Mouse (Mus musculus) layer of hippocampus, postnatal 14 days (tissue): ENCODE results near the gene Ncam1. TPM values are rescaled to one million over a fixed set of nuclear protein-coding genes. Genes with fewer than 3 reads are reported as not detected.
A peak's percentile ranks its signal among the peaks of the same experiment; 100 is the strongest.

Source experiments
- DNase-seq, 2 experiments: peaks; one replicate each; pipeline ENCODE4 v3.0.0; 2021 to 2022; ENCODE audit warnings: low spot score in 2 of 2, mixed read lengths in 1 of 2
- long read RNA-seq, 2 experiments: library from polyadenylated mRNA; stranded (forward); transcript quantifications; one replicate each; pipeline ENCODE4 v2.0.0; 2021
- total RNA-seq, 2 experiments: library from RNA; stranded (reverse); gene quantifications; 2 replicates each; pipeline ENCODE4 v1.2.3; 2021

Gene Ncam1
- 100 to 1,000 TPM; 422 to 450 TPM for total RNA-seq
- long read RNA-seq, experiment 1, partial matches to known transcripts = 85 of 160 reads
- long read RNA-seq, experiment 1, other reads (novel, unspliced or antisense) = 74 of 160 reads
- long read RNA-seq, experiment 2, partial matches to known transcripts = 77 of 172 reads
- long read RNA-seq, experiment 2, other reads (novel, unspliced or antisense) = 93 of 172 reads

GRCm38 (mm10) chr9:49798806-49799205 is at the start of gene Ncam1:
TSS of gene Ncam1 (minus strand) at chr9:49798925.
- DNase-seq = peak; percentile 95 to 96

GRCm38 (mm10) chr9:49834013-49834412 is 35.3 kb upstream of the Ncam1 start:
- DNase-seq = peak in 1 of 2 experiments; percentile 8

DNA sequence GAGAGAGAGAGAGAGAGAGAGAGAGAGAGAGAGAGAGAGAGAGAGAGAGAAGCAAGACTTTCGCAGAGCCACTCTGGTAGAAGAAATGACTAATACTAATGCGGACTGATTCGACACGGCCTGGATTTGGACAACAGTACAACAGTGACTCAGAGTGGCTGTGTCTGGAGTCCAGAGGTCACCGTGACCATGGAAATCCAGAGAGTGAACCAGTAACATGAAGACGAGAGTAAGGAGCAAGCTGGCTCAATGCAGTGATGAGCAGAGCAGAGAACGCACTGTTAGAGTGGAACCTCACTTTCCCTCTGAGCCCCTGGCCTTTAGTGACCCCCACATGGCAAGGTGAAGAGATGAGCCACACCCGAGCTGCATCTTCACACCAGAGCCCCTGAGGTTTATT is 28.9 kb upstream of the Ncam1 start:
- DNase-seq = no peak

DNA sequence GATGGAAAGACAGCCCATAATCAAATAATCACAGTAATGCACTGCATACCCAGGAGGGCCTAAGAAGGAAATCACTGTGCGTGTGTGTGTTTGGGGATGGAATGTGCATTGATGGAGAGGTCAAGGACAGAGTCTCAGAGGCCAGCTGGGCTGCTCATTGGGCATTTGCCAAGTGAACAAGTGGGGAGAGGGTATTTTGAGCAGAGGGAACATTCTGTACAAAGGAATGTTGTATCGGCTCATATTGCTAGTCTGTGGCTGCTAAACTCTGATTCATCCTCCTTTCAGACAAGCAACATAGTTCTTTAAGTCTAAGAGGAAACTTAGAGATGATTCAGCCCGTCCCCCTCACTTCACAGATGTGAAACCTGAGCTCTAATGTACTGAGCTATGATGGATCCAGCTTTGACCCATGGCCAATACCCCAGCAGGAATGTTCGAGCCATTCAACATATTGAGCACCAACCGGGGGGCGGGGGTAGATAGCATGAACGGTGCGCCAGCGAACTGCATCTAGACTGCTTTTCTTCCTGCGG is 17.5 kb upstream of the Ncam1 start:
- DNase-seq = no peak

DNA sequence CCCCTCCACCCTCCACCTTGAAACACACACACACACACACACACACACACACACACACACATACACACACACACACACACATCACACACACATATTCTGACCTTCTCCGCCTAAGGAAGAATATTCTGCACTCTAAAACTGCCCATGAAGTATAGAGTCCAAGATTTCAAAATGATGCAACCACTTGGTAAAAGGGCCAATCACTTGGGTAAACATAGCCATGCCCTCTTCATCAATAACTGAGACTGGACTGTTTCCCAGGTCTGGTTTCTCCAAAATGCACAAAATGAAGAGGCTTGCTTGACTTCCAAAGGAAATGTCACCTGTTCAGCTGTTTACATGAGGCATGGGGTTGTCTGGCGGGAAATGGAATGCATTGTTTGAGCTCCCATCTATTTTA is 15.7 kb upstream of the Ncam1 start:
- DNase-seq = no peak

DNA sequence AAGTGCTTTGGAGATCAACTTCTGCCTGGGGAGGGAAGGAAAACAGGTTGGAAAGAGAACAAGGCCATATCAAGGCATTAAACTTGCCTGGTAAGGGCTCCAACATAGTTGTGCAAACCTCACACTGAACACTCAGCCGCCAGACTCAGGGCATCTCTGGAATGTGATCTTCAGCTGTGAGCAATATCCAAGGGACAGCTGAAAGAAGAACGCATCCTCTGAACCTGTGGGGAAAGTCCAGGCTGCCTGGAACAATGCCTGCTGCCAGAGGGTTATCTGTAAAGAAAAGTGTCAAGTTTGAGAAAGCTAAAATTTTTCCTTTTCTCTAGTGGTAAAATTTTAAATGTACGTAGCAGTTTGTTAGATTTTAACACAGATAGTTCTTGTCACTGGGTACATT is 4.5 kb upstream of the Ncam1 start:
- no peak for DNase-seq

- peak; percentile 82 to 83 for DNase-seq
Measured at GRCm38 (mm10) chr9:49797821-49798571, 729 bp downstream of the Ncam1 start.

GRCm38 (mm10) chr9:49797508-49797820 is 1.3 kb downstream of the Ncam1 start:
- no peak for DNase-seq

- DNase-seq = peak; percentile 86 to 89
Measured at GRCm38 (mm10) chr9:49796618-49797507, 1.9 kb downstream of the Ncam1 start.

DNA sequence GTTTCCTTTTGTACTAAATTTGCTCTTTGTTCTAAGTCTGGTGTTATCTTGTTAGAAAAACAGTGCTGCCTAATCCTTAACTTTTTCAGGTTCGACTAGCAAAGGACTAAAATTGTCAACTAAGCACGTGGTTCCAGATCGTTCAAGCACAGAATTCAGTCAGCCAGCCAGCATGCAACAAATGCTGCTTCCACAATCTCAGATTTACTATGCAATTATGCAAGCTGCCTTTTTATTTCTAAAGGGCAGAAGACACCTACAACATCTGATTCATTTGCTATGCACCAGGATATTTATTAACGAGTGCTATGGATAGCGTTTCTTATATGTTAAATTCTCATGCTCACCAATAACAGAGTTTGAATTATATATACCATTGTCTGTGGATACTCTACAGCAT is 2.8 kb downstream of the Ncam1 start:
- no peak for DNase-seq

- DNase-seq = no peak
Measured at GRCm38 (mm10) chr9:49793987-49794550, 4.7 kb downstream of the Ncam1 start.

GRCm38 (mm10) chr9:49793241-49793640 is 5.5 kb downstream of the Ncam1 start:
- DNase-seq = no peak

- DNase-seq = no peak
Measured at GRCm38 (mm10) chr9:49792646-49793045, 6.1 kb downstream of the Ncam1 start.

DNA sequence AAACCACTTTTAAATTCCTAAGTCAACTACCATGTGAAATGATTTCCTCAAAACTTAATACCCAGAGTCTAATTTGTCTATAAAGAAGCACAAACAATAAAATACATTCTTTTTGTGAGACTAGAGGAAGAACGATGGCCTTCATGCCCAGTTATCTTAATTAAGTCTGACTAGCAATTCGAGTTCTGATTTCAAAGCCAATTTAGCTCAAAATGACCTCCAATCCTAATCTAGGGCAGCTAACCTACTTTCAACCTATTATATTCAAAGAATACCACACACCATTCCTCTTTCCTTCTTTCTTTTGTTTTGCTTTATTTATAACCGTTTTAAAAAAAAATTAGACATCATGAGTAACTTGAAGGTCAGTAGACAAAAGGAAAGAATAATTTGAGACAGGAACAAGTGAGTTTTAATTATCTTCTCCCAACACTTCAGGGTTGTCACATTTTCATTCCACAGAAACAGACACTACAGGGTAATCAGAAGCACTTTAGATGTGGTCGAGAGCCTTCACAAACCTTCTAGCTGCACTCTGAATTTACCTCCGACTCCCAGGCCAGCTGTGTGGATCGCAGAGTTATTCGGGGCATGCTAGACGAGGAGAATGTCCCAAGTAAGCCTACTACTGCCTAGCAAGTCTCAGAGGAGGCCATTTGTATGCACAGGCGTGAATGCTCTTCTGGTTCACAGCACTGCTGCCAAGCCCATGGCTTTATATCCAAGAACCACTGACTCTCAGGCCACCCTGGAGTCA is 17.5 kb downstream of the Ncam1 start:
- DNase-seq = no peak

- DNase-seq = no peak
Measured at GRCm38 (mm10) chr9:49777015-49777637, 21.6 kb downstream of the Ncam1 start.

- no peak for DNase-seq
Measured at GRCm38 (mm10) chr9:49766634-49767033, 32.1 kb downstream of the Ncam1 start.

GRCm38 (mm10) chr9:49760571-49760970 is 38.2 kb downstream of the Ncam1 start:
- DNase-seq = no peak

GRCm38 (mm10) chr9:49758436-49758835 is 40.3 kb downstream of the Ncam1 start:
- DNase-seq = peak in 1 of 2 experiments; percentile 35

GRCm38 (mm10) chr9:49757986-49758385 is 40.7 kb downstream of the Ncam1 start:
- no peak for DNase-seq

DNA sequence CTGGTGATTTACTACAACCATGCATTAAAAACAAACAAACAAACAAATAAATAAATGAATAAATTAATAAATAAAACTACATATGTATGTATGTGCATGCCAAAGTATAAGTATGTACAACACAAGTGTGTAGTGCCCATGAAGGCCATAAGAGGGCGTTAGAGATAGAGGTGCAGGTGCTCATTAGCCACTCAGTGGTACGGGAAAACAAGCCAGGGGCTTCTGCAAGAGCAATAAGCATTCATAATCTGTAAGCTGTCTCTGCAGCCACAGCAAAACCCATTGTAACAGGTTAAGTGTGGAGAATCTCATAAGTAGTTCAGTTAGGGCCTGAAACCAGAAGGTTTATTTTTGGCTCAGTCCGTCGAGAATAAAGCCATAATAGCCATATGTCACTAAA is 41.1 kb downstream of the Ncam1 start:
- no peak for DNase-seq
